Mouse (Mus musculus) CH12.LX (cell line): ENCODE measurements at regions not wholly inside any gene's neighbourhood (a gene's known extent, or its start where the extent isn't known, plus 50 kb on each side); places are given as distances from the start of the nearest gene placed in this dataset.

ENCODE experiments used
- DNase-seq: peaks from one replicate; pipeline ENCODE4 v3.0.0-alpha.2; 2013; ENCODE audit errors: extremely low read depth
- H3K27ac ChIP-seq: 2 replicates; pipeline ENCODE4 v1.5.1; 2012; ENCODE audit warnings: low read depth, mild to moderate bottlenecking, control low read depth, moderate library complexity; ENCODE audit not compliant: insufficient read depth
- H3K27me3 ChIP-seq: replicated peaks from 2 replicates; pipeline ENCODE3; 2012; ENCODE audit warnings: inconsistent platforms
- H3K36me3 ChIP-seq, 2 experiments: replicated peaks in 1 of 2; 2 replicates each; pipeline versions ENCODE3 to v1.6.1; 2012; ENCODE audit warnings: inconsistent platforms in 1 of 2, low read length in 1 of 2, mild to moderate bottlenecking in 1 of 2, mixed read lengths in 1 of 2, moderate library complexity in 1 of 2; ENCODE audit not compliant: control insufficient read depth in 1 of 2, insufficient read depth in 1 of 2
- H3K4me1 ChIP-seq, 2 experiments: 2 replicates each; pipeline ENCODE4 v1.6.1; 2012; ENCODE audit warnings: inconsistent platforms in 1 of 2, moderate library complexity in 1 of 2; ENCODE audit not compliant: insufficient read depth in 2 of 2, control insufficient read depth in 1 of 2
- H3K4me2 ChIP-seq: 2 replicates; pipeline ENCODE4 v1.6.1; 2012; ENCODE audit warnings: low read depth, mild to moderate bottlenecking, control low read depth; ENCODE audit not compliant: poor library complexity, insufficient read depth, severe bottlenecking
- H3K4me3 ChIP-seq, 3 experiments: fragments of 150-350 bp in 1 of 3; sonication (generic) in 1 of 3; replicated peaks in 1 of 3; 2 replicates each; pipeline versions ENCODE3 to v1.5.1; 2011 to 2012; ENCODE audit warnings: low read depth in 2 of 3, low read length in 2 of 3, mild to moderate bottlenecking in 2 of 3, moderate library complexity in 2 of 3, control low read depth in 1 of 3, improper control_type of control experiment in 1 of 3, inconsistent platforms in 1 of 3, mixed read lengths in 1 of 3; ENCODE audit not compliant: poor library complexity in 1 of 3
- H3K79me2 ChIP-seq: replicated peaks from 2 replicates; pipeline ENCODE4 v1.6.1; 2012; ENCODE audit warnings: mild to moderate bottlenecking, moderate library complexity; ENCODE audit not compliant: control insufficient read depth, poor library complexity, insufficient read depth, severe bottlenecking; ENCODE audit errors: extremely low read depth
- H3K9ac ChIP-seq: 2 replicates; pipeline ENCODE4 v1.6.1; 2012; ENCODE audit warnings: low read depth, mild to moderate bottlenecking, control low read depth, moderate library complexity; ENCODE audit not compliant: insufficient read depth
- H3K9me3 ChIP-seq: replicated peaks from 2 replicates; pipeline ENCODE3; 2012; ENCODE audit warnings: low read length, inconsistent platforms, mixed read lengths
- CHD2 ChIP-seq: IDR thresholded peaks from 2 replicates; pipeline ENCODE4 v1.6.1; 2011; ENCODE audit warnings: low read length, improper control_type of control experiment
- CTCF ChIP-seq, 2 experiments: IDR thresholded peaks in 1 of 2; conservative IDR thresholded peaks in 1 of 2; 2 replicates each; pipeline ENCODE4 v1.5.1; 2011 to 2012; ENCODE audit warnings: low read depth in 2 of 2, low read length in 2 of 2, improper control_type of control experiment in 1 of 2, inconsistent platforms in 1 of 2, mild to moderate bottlenecking in 1 of 2, moderate library complexity in 1 of 2
- ELF1 ChIP-seq: IDR thresholded peaks from 2 replicates; pipeline ENCODE4 v1.6.1; 2014; ENCODE audit warnings: low read depth, mild to moderate bottlenecking, inconsistent platforms, low read length, improper control_type of control experiment
- EP300 ChIP-seq: IDR thresholded peaks from 2 replicates; pipeline ENCODE4 v1.6.1; 2011; ENCODE audit warnings: low read length, improper control_type of control experiment
- ETS1 ChIP-seq: conservative IDR thresholded peaks from 2 replicates; pipeline ENCODE4 v1.6.1; 2012; ENCODE audit warnings: low read depth, mild to moderate bottlenecking, inconsistent platforms, low read length, improper control_type of control experiment, moderate library complexity
- HCFC1 ChIP-seq: IDR thresholded peaks from 2 replicates; pipeline ENCODE4 v1.6.1; 2012; ENCODE audit warnings: low read depth, mild to moderate bottlenecking, inconsistent platforms, low read length, improper control_type of control experiment
- IRF4 ChIP-seq: IDR thresholded peaks from 2 replicates; pipeline ENCODE4 v1.6.1; 2014; ENCODE audit warnings: low read depth, mild to moderate bottlenecking, inconsistent platforms, low read length, improper control_type of control experiment
- JUND ChIP-seq: conservative IDR thresholded peaks from 2 replicates; pipeline ENCODE4 v1.6.1; 2011; ENCODE audit warnings: low read depth, low read length, improper control_type of control experiment
- MAFK ChIP-seq: IDR thresholded peaks from 2 replicates; pipeline ENCODE4 v1.6.1; 2011; ENCODE audit warnings: low read length, improper control_type of control experiment; ENCODE audit not compliant: insufficient replicate concordance
- MAX ChIP-seq: IDR thresholded peaks from 2 replicates; pipeline ENCODE4 v1.6.1; 2011; ENCODE audit warnings: low read length, improper control_type of control experiment
- MXI1 ChIP-seq: IDR thresholded peaks from 2 replicates; pipeline ENCODE4 v1.6.1; 2011; ENCODE audit warnings: mild to moderate bottlenecking, low read depth, low read length, improper control_type of control experiment
- NRF1 ChIP-seq: IDR thresholded peaks from 2 replicates; pipeline ENCODE4 v1.6.1; 2014; ENCODE audit warnings: low read depth, mild to moderate bottlenecking, inconsistent platforms, low read length, improper control_type of control experiment, moderate library complexity
- POLR2AphosphoS2 ChIP-seq: IDR thresholded peaks from 2 replicates; pipeline ENCODE4 v1.6.1; 2011; ENCODE audit warnings: low read depth, low read length, improper control_type of control experiment
- RAD21 ChIP-seq: IDR thresholded peaks from 2 replicates; pipeline ENCODE4 v1.6.1; 2011; ENCODE audit warnings: low read depth, mild to moderate bottlenecking, low read length, improper control_type of control experiment, moderate library complexity
- TCF12 ChIP-seq: IDR thresholded peaks from 2 replicates; pipeline ENCODE4 v1.6.1; 2014; ENCODE audit warnings: low read depth, mild to moderate bottlenecking, inconsistent platforms, low read length, improper control_type of control experiment
- UBTF ChIP-seq: IDR thresholded peaks from 2 replicates; pipeline ENCODE4 v1.6.1; 2012; ENCODE audit warnings: low read depth, mild to moderate bottlenecking, inconsistent platforms, low read length, improper control_type of control experiment, moderate library complexity
- USF2 ChIP-seq: conservative IDR thresholded peaks from 2 replicates; pipeline ENCODE4 v1.6.1; 2011; ENCODE audit warnings: low read depth, low read length, improper control_type of control experiment
- ZC3H11A ChIP-seq: IDR thresholded peaks from 2 replicates; pipeline ENCODE4 v1.6.1; 2012; ENCODE audit warnings: low read depth, mild to moderate bottlenecking, inconsistent platforms, low read length, improper control_type of control experiment
- ZMIZ1 ChIP-seq: IDR thresholded peaks from 2 replicates; pipeline ENCODE4 v1.6.1; 2012; ENCODE audit warnings: low read depth, mild to moderate bottlenecking, inconsistent platforms, low read length, improper control_type of control experiment
- ZNF384 ChIP-seq: IDR thresholded peaks from 2 replicates; pipeline ENCODE4 v1.6.1; 2012; ENCODE audit warnings: low read depth, low read length, improper control_type of control experiment, inconsistent platforms
- dilution Hi-C: fragments of 300-500 bp; cut with MboI; formaldehyde crosslinking; loops from 2 replicates; pipeline ENCODE4 v1.14.3; 2020; ENCODE audit warnings: low sequenced_read_pairs; ENCODE audit not compliant: extremely low pct_unique_long_range_greater_than_20kb, extremely low pct_ligation_motif_present
- in situ Hi-C: fragments of 300-500 bp; cut with MboI; formaldehyde crosslinking; loops from 3 replicates; pipeline ENCODE4 v1.14.3; 2019; ENCODE audit warnings: low sequenced_read_pairs, low pct_ligation_motif_present, low pct_unique_long_range_greater_than_20kb, mixed read lengths

DNA sequence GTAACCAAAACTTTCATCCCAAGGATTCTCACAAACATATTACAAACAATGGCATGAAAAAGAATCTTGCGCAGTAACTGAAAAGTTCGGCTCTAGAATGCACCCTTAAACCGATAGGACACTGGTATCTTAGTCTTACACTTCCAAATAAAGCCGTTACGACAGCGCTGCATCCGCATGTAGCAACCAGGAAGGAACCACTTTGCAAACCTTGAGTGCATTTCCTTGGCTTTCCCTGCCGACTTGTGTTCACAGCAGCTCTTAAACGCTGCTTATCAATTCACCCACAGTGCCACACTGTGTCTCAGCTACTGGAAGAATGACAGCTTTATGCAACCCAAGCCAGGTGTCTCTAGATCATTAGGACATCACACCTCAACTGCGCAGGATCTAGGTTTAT is 202.3 kb upstream of the Arid1b start:
- TF ChIP-seq JUND (no peak), MAX (no peak), ETS1 (no peak), ZMIZ1 (no peak), ELF1 (no peak), TCF12 (no peak), POLR2AphosphoS2 (no peak)
- no peak overlapping the region for H3K9ac ChIP-seq
- H3K27ac ChIP-seq = no peak overlapping the region
- no peak overlapping the region for H3K4me3 ChIP-seq
- no peaks in the 10 kb centered on the region for H3K9me3 ChIP-seq
- H3K4me2 ChIP-seq = no peak overlapping the region
- in situ Hi-C loops = loop anchor here (25.0 kb wide), 2 partner anchors 370 to 595 kb away; no protein-coding TSS in a partner anchor
- H3K79me2 ChIP-seq = no peaks in the 10 kb centered on the region
- DNase-seq = no peak
- H3K36me3 ChIP-seq = no peaks in the 10 kb centered on the region
- dilution Hi-C loops = no loop called here
- no peaks in the 10 kb centered on the region for H3K27me3 ChIP-seq
- H3K4me1 ChIP-seq = peaks cover 4 to 8% of the 10 kb centered on the region in 2 experiments; a peak in 2 of 4 replicates

DNA sequence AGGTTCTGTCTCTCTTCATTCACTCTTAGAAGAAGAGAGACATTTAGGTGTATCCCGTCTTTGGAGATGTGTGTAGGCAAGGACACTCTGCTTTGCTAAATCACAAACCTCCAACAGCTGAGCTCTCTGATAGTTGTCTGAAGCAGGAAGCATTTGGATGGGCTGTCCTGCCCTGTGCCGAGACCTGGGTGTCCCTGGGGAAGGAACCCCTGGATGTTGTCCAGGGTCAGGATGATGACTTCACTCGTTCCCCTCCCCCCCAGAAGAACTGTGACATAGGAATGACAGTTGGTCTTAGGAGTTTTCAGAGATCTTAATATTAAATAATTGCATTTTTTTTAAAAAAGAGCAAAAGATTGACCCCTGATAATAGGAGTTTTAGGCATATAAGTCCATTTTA is 197.9 kb upstream of the Arid1b start:
- TF ChIP-seq UBTF (no peak), JUND (no peak), ETS1 (no peak), CTCF (conservative IDR thresholded peaks at IDR 0.05 in 1 of 2, IDR thresholded peaks at IDR 0.05 in 1 of 2; ENCODE audit: low read depth in 2 of 2, low read length in 2 of 2) (no peak), ZNF384 (no peak), ZC3H11A (no peak), TCF12 (no peak), HCFC1 (no peak), MAFK (no peak), EP300 (no peak), ZMIZ1 (no peak), CHD2 (no peak), RAD21 (no peak), MXI1 (no peak), MAX (no peak), NRF1 (no peak), USF2 (no peak), IRF4 (no peak)

More for the DNA sequence above, 197.9 kb upstream of the Arid1b start:
- in situ Hi-C loops = loop anchor here (25.0 kb wide), 2 partner anchors 366 to 591 kb away; no protein-coding TSS in a partner anchor
- Histone ChIP-seq H3K4me2 (no peak overlapping the region), H3K9ac (no peak overlapping the region), H3K27ac (no peak overlapping the region), H3K9me3 (no peaks in the 10 kb centered on the region), H3K79me2 (no peaks in the 10 kb centered on the region), H3K27me3 (peaks cover 2% of the 10 kb centered on the region), H3K4me1 (peaks cover 4 to 8% of the 10 kb centered on the region in 2 experiments; a peak in 2 of 4 replicates), H3K4me3 (no peak overlapping the region), H3K36me3 (no peaks in the 10 kb centered on the region)
- dilution Hi-C loops = no loop called here
- no peak for DNase-seq
